In genomic region chr2:163236057-163236456, GRCm38 (mm10) we compare ENCODE assay signal across 8 mouse cellular contexts. TPM values are rescaled to one million over a fixed set of nuclear protein-coding genes. Genes with fewer than 3 reads are reported as not detected.
A peak's percentile ranks its signal among the peaks of the same experiment; 100 is the strongest.
DNase-seq lines count a peak whose midpoint lies in the region; ATAC-seq and TF ChIP-seq lines count a peak whose summit lies in the region.

No protein-coding gene starts in this region.

- H3K79me2 ChIP-seq in MEL (ENCODE audit: control insufficient read depth, insufficient read depth, low read length, poor library complexity) = no peaks in the 10 kb centered on the region

- no peak overlapping the region for H3K9ac ChIP-seq in forebrain, embryonic 11.5 days (ENCODE audit: low read length)
- no peak overlapping the region for H3K9ac ChIP-seq in MEL (ENCODE audit: control insufficient read depth, low read depth, low read length, poor library complexity, severe bottlenecking)
- H3K9ac ChIP-seq in embryonic facial prominence, embryonic 14.5 days (ENCODE audit: low read depth, low read length) = no peak overlapping the region
- H3K9ac ChIP-seq in lung, postnatal 0 days (replicated peaks; ENCODE audit: low read depth) = no peak overlapping the region
- no peak overlapping the region for H3K9ac ChIP-seq in intestine, embryonic 16.5 days (ENCODE audit: low read depth, low read length)

- H3K36me3 ChIP-seq in forebrain, embryonic 10.5 days (replicated peaks) = no peaks in the 10 kb centered on the region
- no peaks in the 10 kb centered on the region for H3K36me3 ChIP-seq in forebrain, embryonic 11.5 days (ENCODE audit: control insufficient read depth, insufficient read depth, low read length)
- no peaks in the 10 kb centered on the region for H3K36me3 ChIP-seq in MEL (ENCODE audit: control insufficient read depth in 1 of 2, insufficient read depth in 2 of 2, low read length in 2 of 2)
- H3K36me3 ChIP-seq in embryonic facial prominence, embryonic 14.5 days (ENCODE audit: control insufficient read depth, insufficient read depth, low read length) = no peaks in the 10 kb centered on the region
- no peaks in the 10 kb centered on the region for H3K36me3 ChIP-seq in lung, postnatal 0 days (ENCODE audit: insufficient read depth, low read length)
- no peaks in the 10 kb centered on the region for H3K36me3 ChIP-seq in intestine, embryonic 16.5 days (ENCODE audit: control insufficient read depth, insufficient read depth, low read length)

- H3K9me3 ChIP-seq in forebrain, embryonic 10.5 days = no peaks in the 10 kb centered on the region
- H3K9me3 ChIP-seq in forebrain, embryonic 11.5 days (ENCODE audit: control insufficient read depth, low read length) = no peaks in the 10 kb centered on the region
- H3K9me3 ChIP-seq in MEL (replicated peaks; ENCODE audit: insufficient read depth, low read length) = no peaks in the 10 kb centered on the region
- H3K9me3 ChIP-seq in embryonic facial prominence, embryonic 14.5 days (ENCODE audit: control insufficient read depth, low read length) = no peaks in the 10 kb centered on the region
- H3K9me3 ChIP-seq in lung, postnatal 0 days (ENCODE audit: low read length) = no peaks in the 10 kb centered on the region
- no peaks in the 10 kb centered on the region for H3K9me3 ChIP-seq in intestine, embryonic 16.5 days (ENCODE audit: control insufficient read depth, low read length)

- H3K27ac ChIP-seq in forebrain, embryonic 10.5 days = peak overlapping the region; percentile 58
- H3K27ac ChIP-seq in forebrain, embryonic 11.5 days (ENCODE audit: low read depth, low read length) = no peak overlapping the region
- H3K27ac ChIP-seq in MEL (ENCODE audit: control insufficient read depth, low read depth, low read length) = no peak overlapping the region
- H3K27ac ChIP-seq in embryonic facial prominence, embryonic 14.5 days (replicated peaks; ENCODE audit: low read depth, low read length) = no peak overlapping the region
- no peak overlapping the region for H3K27ac ChIP-seq in lung, postnatal 0 days (ENCODE audit: low read length)
- H3K27ac ChIP-seq in intestine, embryonic 16.5 days (ENCODE audit: low read length) = no peak overlapping the region

- 64% methylated on average over 7 of the region's 7 CpGs for WGBS in forebrain, embryonic 10.5 days
- WGBS in forebrain, embryonic 11.5 days = 57% methylated on average over 7 of the region's 7 CpGs
- 46% methylated on average over 7 of the region's 7 CpGs for WGBS in embryonic facial prominence, embryonic 14.5 days
- 21% methylated on average over 7 of the region's 7 CpGs for WGBS in lung, postnatal 0 days
- WGBS in intestine, embryonic 16.5 days = 58% methylated on average over 7 of the region's 7 CpGs

- TF ChIP-seq RAD21 in MEL (IDR thresholded peaks at IDR 0.05; ENCODE audit: low read depth, low read length) = no peak

- H3K4me3 ChIP-seq in forebrain, embryonic 10.5 days = no peak overlapping the region
- no peak overlapping the region for H3K4me3 ChIP-seq in forebrain, embryonic 11.5 days (ENCODE audit: low read depth, low read length)
- no peak overlapping the region for H3K4me3 ChIP-seq in MEL (ENCODE audit: control insufficient read depth in 1 of 2, insufficient read depth in 1 of 2, low read depth in 2 of 2, low read length in 2 of 2)
- no peak overlapping the region for H3K4me3 ChIP-seq in embryonic facial prominence, embryonic 14.5 days (ENCODE audit: low read depth, low read length)
- no peak overlapping the region for H3K4me3 ChIP-seq in lung, postnatal 0 days (ENCODE audit: low read depth, low read length)
- H3K4me3 ChIP-seq in intestine, embryonic 16.5 days (ENCODE audit: low read length) = no peak overlapping the region

- peaks cover 55% of the 10 kb centered on the region for H3K4me1 ChIP-seq in forebrain, embryonic 10.5 days
- H3K4me1 ChIP-seq in forebrain, embryonic 11.5 days (replicated peaks; ENCODE audit: control insufficient read depth, insufficient read depth, low read length) = peaks cover 5% of the 10 kb centered on the region; the same call in 1 of the 2 replicates
- 0 out of 4 replicates have a peak, but pooled peaks cover 0 to 6% of the 10 kb centered on the region in 2 experiments for H3K4me1 ChIP-seq in MEL (ENCODE audit: control insufficient read depth in 1 of 2, insufficient read depth in 2 of 2, low read length in 2 of 2)
- 0 out of 2 replicates have a peak, but pooled peaks cover 6% of the 10 kb centered on the region for H3K4me1 ChIP-seq in embryonic facial prominence, embryonic 14.5 days (ENCODE audit: control insufficient read depth, insufficient read depth, low read length)
- peaks cover 4% of the 10 kb centered on the region; the same call in 1 of the 2 replicates for H3K4me1 ChIP-seq in lung, postnatal 0 days (ENCODE audit: insufficient read depth, low read depth, low read length)
- no peaks in the 10 kb centered on the region for H3K4me1 ChIP-seq in intestine, embryonic 16.5 days (ENCODE audit: control insufficient read depth, insufficient read depth, low read length)

- no peak for TF ChIP-seq POLR2A in MEL (IDR thresholded peaks at IDR 0.05; ENCODE audit: control insufficient read depth in 1 of 2, insufficient read depth in 1 of 2, low read depth in 1 of 2, low read length in 2 of 2, poor library complexity in 1 of 2)

- H3K27me3 ChIP-seq in forebrain, embryonic 10.5 days (ENCODE audit: poor library complexity, severe bottlenecking) = no peaks in the 10 kb centered on the region
- no peaks in the 10 kb centered on the region for H3K27me3 ChIP-seq in forebrain, embryonic 11.5 days (ENCODE audit: control insufficient read depth, insufficient read depth, low read length)
- H3K27me3 ChIP-seq in MEL (ENCODE audit: control insufficient read depth in 1 of 2, insufficient read depth in 2 of 2, low read length in 2 of 2) = no peaks in the 10 kb centered on the region
- no peaks in the 10 kb centered on the region for H3K27me3 ChIP-seq in embryonic facial prominence, embryonic 14.5 days (replicated peaks; ENCODE audit: control insufficient read depth, insufficient read depth, low read length)
- no peaks in the 10 kb centered on the region for H3K27me3 ChIP-seq in lung, postnatal 0 days (replicated peaks; ENCODE audit: insufficient read depth, low read length)
- H3K27me3 ChIP-seq in intestine, embryonic 16.5 days (replicated peaks; ENCODE audit: control insufficient read depth, insufficient read depth, low read length) = no peaks in the 10 kb centered on the region

- no peak for TF ChIP-seq CTCF in MEL (IDR thresholded peaks at IDR 0.05 in 2 of 3, conservative IDR thresholded peaks at IDR 0.05 in 1 of 3; ENCODE audit: control insufficient read depth in 1 of 3, insufficient read depth in 1 of 3, low read depth in 2 of 3, low read length in 3 of 3, poor library complexity in 1 of 3, severe bottlenecking in 1 of 3)
- no peak for TF ChIP-seq CTCF in lung, postnatal 0 days (IDR thresholded peaks at IDR 0.05)

- TF ChIP-seq EP300 in MEL (IDR thresholded peaks at IDR 0.05; ENCODE audit: low read depth in 1 of 2, low read length in 2 of 2) = peak in 1 of 2 experiments; percentile 20; a peak in 1 of 4 replicates
- TF ChIP-seq EP300 in lung, postnatal 0 days (IDR thresholded peaks at IDR 0.05) = 0 out of 2 replicates have a peak, but pooled peaks have one; percentile 14

- ATAC-seq in forebrain, embryonic 11.5 days (replicated peaks; ENCODE audit: low FRiP score) = no peak
- peak; percentile 51 for ATAC-seq in embryonic facial prominence, embryonic 14.5 days (ENCODE audit: low read depth)
- peak; percentile 43 for ATAC-seq in lung, postnatal 0 days
- ATAC-seq in intestine, embryonic 16.5 days = no peak

- H3K4me2 ChIP-seq in forebrain, embryonic 11.5 days (ENCODE audit: low read depth, low read length, severe bottlenecking) = no peak overlapping the region
- H3K4me2 ChIP-seq in embryonic facial prominence, embryonic 14.5 days (ENCODE audit: low read depth, low read length) = no peak overlapping the region
- H3K4me2 ChIP-seq in lung, postnatal 0 days (replicated peaks; ENCODE audit: low read depth, low read length) = no peak overlapping the region
- H3K4me2 ChIP-seq in intestine, embryonic 16.5 days (ENCODE audit: low read depth, low read length) = no peak overlapping the region

- no peak for DNase-seq in forebrain, embryonic 10.5 days (ENCODE audit: extremely low spot score, low spot score)
- no peak for DNase-seq in forebrain, embryonic 11.5 days (ENCODE audit: low spot score)
- DNase-seq in MEL (ENCODE audit: low read depth, low spot score) = no peak
- peak; percentile 59 for DNase-seq in embryonic facial prominence, embryonic 14.5 days (ENCODE audit: low spot score)
- peak; percentile 41 for DNase-seq in lung, postnatal 0 days (ENCODE audit: low spot score)
- no peak for DNase-seq in T-cell, adult 2 months (ENCODE audit: low spot score)
- no peak for DNase-seq in frontal cortex, postnatal 25 days (ENCODE audit: low spot score in 2 of 2)

TF ChIP-seq in MEL, 35 proteins besides CTCF, POLR2A, EP300 and RAD21:
- TF ChIP-seq TCF12 (IDR thresholded peaks at IDR 0.05; ENCODE audit: low read depth, low read length) = peak; percentile 26; the same call in 1 of the 2 replicates
- no peak for TF ChIP-seq TBP (IDR thresholded peaks at IDR 0.05; ENCODE audit: low read depth, low read length)
TF ChIP-seq in MEL: peak in this region for 1.

RNA-seq across cellular contexts. Expression of gene Tox2, which starts 33.1 kb away (rescaled TPM):
- 26.6 and 37.1 TPM in 2 replicates for polyA plus RNA-seq in forebrain, embryonic 10.5 days (2016; fragmentation: Nextera tagmentation; extraction: Ambion mirVana)
- 35.0 and 35.5 TPM in 2 replicates for polyA plus RNA-seq in forebrain, embryonic 11.5 days (2014; fragmentation: Nextera tagmentation; extraction: Ambion mirVana)
- total RNA-seq in MEL (2012; rRNA removed) = not detected in 2 replicates
- not detected for polyA plus RNA-seq in MEL (2012; ENCODE audit: insufficient read depth in 1 of 2, insufficient read length in 2 of 2, low read depth in 1 of 2, low replicate concordance in 2 of 2, missing spikeins in 1 of 2)
- 4.2 and 5.1 TPM in 2 replicates for polyA plus RNA-seq in embryonic facial prominence, embryonic 14.5 days (2014; fragmentation: Nextera tagmentation; extraction: Ambion mirVana)
- 4.3 and 7.2 TPM in 2 replicates for polyA plus RNA-seq in lung, postnatal 0 days (2015; fragmentation: Nextera tagmentation; extraction: Ambion mirVana)
- polyA plus RNA-seq in intestine, embryonic 16.5 days (2015; fragmentation: Nextera tagmentation; extraction: Ambion mirVana) = 5.6 and 5.7 TPM in 2 replicates

Comparison
In these comparisons a context has a peak if more than half of its experiments do, and no peak if none do; other contexts are left out.
1. DNase-seq: peak in embryonic facial prominence, embryonic 14.5 days (single experiment) and lung, postnatal 0 days (single experiment); none in forebrain, embryonic 10.5 days (single experiment), forebrain, embryonic 11.5 days (single experiment), MEL (single experiment), T-cell, adult 2 months (single experiment) and frontal cortex, postnatal 25 days (0 of 2).
2. ATAC-seq: peak in embryonic facial prominence, embryonic 14.5 days (single experiment) and lung, postnatal 0 days (single experiment); none in forebrain, embryonic 11.5 days (single experiment) and intestine, embryonic 16.5 days (single experiment).